Mouse (Mus musculus) CH12.LX (cell line): ENCODE results near the gene Aes. TPM values are rescaled to one million over a fixed set of nuclear protein-coding genes. Genes with fewer than 3 reads are reported as not detected.
A peak's percentile ranks its signal among the peaks of the same experiment; 100 is the strongest.

ENCODE experiments used
- DNase-seq: peaks from one replicate; pipeline ENCODE4 v3.0.0-alpha.2; 2013; ENCODE audit errors: extremely low read depth
- H3K27ac ChIP-seq: 2 replicates; pipeline ENCODE4 v1.5.1; 2012; ENCODE audit warnings: low read depth, mild to moderate bottlenecking, control low read depth, moderate library complexity; ENCODE audit not compliant: insufficient read depth
- H3K27me3 ChIP-seq: replicated peaks from 2 replicates; pipeline ENCODE3; 2012; ENCODE audit warnings: inconsistent platforms
- H3K36me3 ChIP-seq, 2 experiments: replicated peaks in 1 of 2; 2 replicates each; pipeline versions ENCODE3 to v1.6.1; 2012; ENCODE audit warnings: inconsistent platforms in 1 of 2, low read length in 1 of 2, mild to moderate bottlenecking in 1 of 2, mixed read lengths in 1 of 2, moderate library complexity in 1 of 2; ENCODE audit not compliant: control insufficient read depth in 1 of 2, insufficient read depth in 1 of 2
- H3K4me1 ChIP-seq, 2 experiments: 2 replicates each; pipeline ENCODE4 v1.6.1; 2012; ENCODE audit warnings: inconsistent platforms in 1 of 2, moderate library complexity in 1 of 2; ENCODE audit not compliant: insufficient read depth in 2 of 2, control insufficient read depth in 1 of 2
- H3K4me2 ChIP-seq: 2 replicates; pipeline ENCODE4 v1.6.1; 2012; ENCODE audit warnings: low read depth, mild to moderate bottlenecking, control low read depth; ENCODE audit not compliant: poor library complexity, insufficient read depth, severe bottlenecking
- H3K4me3 ChIP-seq, 3 experiments: fragments of 150-350 bp in 1 of 3; sonication (generic) in 1 of 3; replicated peaks in 1 of 3; 2 replicates each; pipeline versions ENCODE3 to v1.5.1; 2011 to 2012; ENCODE audit warnings: low read depth in 2 of 3, low read length in 2 of 3, mild to moderate bottlenecking in 2 of 3, moderate library complexity in 2 of 3, control low read depth in 1 of 3, improper control_type of control experiment in 1 of 3, inconsistent platforms in 1 of 3, mixed read lengths in 1 of 3; ENCODE audit not compliant: poor library complexity in 1 of 3
- H3K79me2 ChIP-seq: replicated peaks from 2 replicates; pipeline ENCODE4 v1.6.1; 2012; ENCODE audit warnings: mild to moderate bottlenecking, moderate library complexity; ENCODE audit not compliant: control insufficient read depth, poor library complexity, insufficient read depth, severe bottlenecking; ENCODE audit errors: extremely low read depth
- H3K9ac ChIP-seq: 2 replicates; pipeline ENCODE4 v1.6.1; 2012; ENCODE audit warnings: low read depth, mild to moderate bottlenecking, control low read depth, moderate library complexity; ENCODE audit not compliant: insufficient read depth
- H3K9me3 ChIP-seq: replicated peaks from 2 replicates; pipeline ENCODE3; 2012; ENCODE audit warnings: low read length, inconsistent platforms, mixed read lengths
- BHLHE40 ChIP-seq: IDR thresholded peaks from 2 replicates; pipeline ENCODE4 v1.6.1; 2011; ENCODE audit warnings: mild to moderate bottlenecking, low read depth, low read length, improper control_type of control experiment
- E2F4 ChIP-seq: IDR thresholded peaks from 2 replicates; pipeline ENCODE4 v1.6.1; 2011; ENCODE audit warnings: low read depth, low read length, improper control_type of control experiment; ENCODE audit not compliant: insufficient replicate concordance
- ELF1 ChIP-seq: IDR thresholded peaks from 2 replicates; pipeline ENCODE4 v1.6.1; 2014; ENCODE audit warnings: low read depth, mild to moderate bottlenecking, inconsistent platforms, low read length, improper control_type of control experiment
- ETS1 ChIP-seq: conservative IDR thresholded peaks from 2 replicates; pipeline ENCODE4 v1.6.1; 2012; ENCODE audit warnings: low read depth, mild to moderate bottlenecking, inconsistent platforms, low read length, improper control_type of control experiment, moderate library complexity
- GABPA ChIP-seq: IDR thresholded peaks from 2 replicates; pipeline ENCODE4 v1.6.1; 2012; ENCODE audit warnings: low read depth, low read length, improper control_type of control experiment, inconsistent platforms; ENCODE audit not compliant: insufficient replicate concordance
- IRF4 ChIP-seq: IDR thresholded peaks from 2 replicates; pipeline ENCODE4 v1.6.1; 2014; ENCODE audit warnings: low read depth, mild to moderate bottlenecking, inconsistent platforms, low read length, improper control_type of control experiment
- JUN ChIP-seq: IDR thresholded peaks from 2 replicates; pipeline ENCODE4 v1.6.1; 2011; ENCODE audit warnings: low read depth, mild to moderate bottlenecking, low read length, improper control_type of control experiment, moderate library complexity; ENCODE audit not compliant: insufficient read depth
- JUND ChIP-seq: conservative IDR thresholded peaks from 2 replicates; pipeline ENCODE4 v1.6.1; 2011; ENCODE audit warnings: low read depth, low read length, improper control_type of control experiment
- KAT2A ChIP-seq: IDR thresholded peaks from 2 replicates; pipeline ENCODE4 v1.6.1; 2012; ENCODE audit warnings: low read length, improper control_type of control experiment, inconsistent platforms; ENCODE audit not compliant: insufficient replicate concordance
- MAFK ChIP-seq: IDR thresholded peaks from 2 replicates; pipeline ENCODE4 v1.6.1; 2011; ENCODE audit warnings: low read length, improper control_type of control experiment; ENCODE audit not compliant: insufficient replicate concordance
- MAX ChIP-seq: IDR thresholded peaks from 2 replicates; pipeline ENCODE4 v1.6.1; 2011; ENCODE audit warnings: low read length, improper control_type of control experiment
- MEF2A ChIP-seq: IDR thresholded peaks from 2 replicates; pipeline ENCODE4 v1.6.1; 2014; ENCODE audit warnings: low read depth, mild to moderate bottlenecking, inconsistent platforms, low read length, improper control_type of control experiment, borderline replicate concordance
- MXI1 ChIP-seq: IDR thresholded peaks from 2 replicates; pipeline ENCODE4 v1.6.1; 2011; ENCODE audit warnings: mild to moderate bottlenecking, low read depth, low read length, improper control_type of control experiment
- NELFE ChIP-seq: IDR thresholded peaks from 2 replicates; pipeline ENCODE4 v1.6.1; 2011; ENCODE audit warnings: low read depth, low read length, improper control_type of control experiment
- NRF1 ChIP-seq: IDR thresholded peaks from 2 replicates; pipeline ENCODE4 v1.6.1; 2014; ENCODE audit warnings: low read depth, mild to moderate bottlenecking, inconsistent platforms, low read length, improper control_type of control experiment, moderate library complexity
- PAX5 ChIP-seq: IDR thresholded peaks from 2 replicates; pipeline ENCODE4 v1.6.1; 2012; ENCODE audit warnings: low read length, inconsistent platforms, mixed read lengths
- POLR2A ChIP-seq: IDR thresholded peaks from 2 replicates; pipeline ENCODE4 v1.6.1; 2011; ENCODE audit warnings: low read depth, mild to moderate bottlenecking, improper control_type of control experiment, low read length
- POLR2AphosphoS2 ChIP-seq: IDR thresholded peaks from 2 replicates; pipeline ENCODE4 v1.6.1; 2011; ENCODE audit warnings: low read depth, low read length, improper control_type of control experiment
- RCOR1 ChIP-seq: conservative IDR thresholded peaks from 2 replicates; pipeline ENCODE4 v1.6.1; 2012; ENCODE audit warnings: low read depth, mild to moderate bottlenecking, inconsistent platforms, low read length, improper control_type of control experiment
- SIN3A ChIP-seq: IDR thresholded peaks from 2 replicates; pipeline ENCODE4 v1.6.1; 2012; ENCODE audit warnings: low read length, improper control_type of control experiment, inconsistent platforms
- SMC3 ChIP-seq: IDR thresholded peaks from 2 replicates; pipeline ENCODE4 v1.6.1; 2011; ENCODE audit warnings: low read depth, low read length, improper control_type of control experiment
- UBTF ChIP-seq: IDR thresholded peaks from 2 replicates; pipeline ENCODE4 v1.6.1; 2012; ENCODE audit warnings: low read depth, mild to moderate bottlenecking, inconsistent platforms, low read length, improper control_type of control experiment, moderate library complexity
- USF2 ChIP-seq: conservative IDR thresholded peaks from 2 replicates; pipeline ENCODE4 v1.6.1; 2011; ENCODE audit warnings: low read depth, low read length, improper control_type of control experiment
- ZC3H11A ChIP-seq: IDR thresholded peaks from 2 replicates; pipeline ENCODE4 v1.6.1; 2012; ENCODE audit warnings: low read depth, mild to moderate bottlenecking, inconsistent platforms, low read length, improper control_type of control experiment
- ZKSCAN1 ChIP-seq: IDR thresholded peaks from 2 replicates; pipeline ENCODE4 v1.6.1; 2012; ENCODE audit warnings: low read depth, inconsistent platforms, low read length, improper control_type of control experiment, borderline replicate concordance
- ZMIZ1 ChIP-seq: IDR thresholded peaks from 2 replicates; pipeline ENCODE4 v1.6.1; 2012; ENCODE audit warnings: low read depth, mild to moderate bottlenecking, inconsistent platforms, low read length, improper control_type of control experiment
- dilution Hi-C: fragments of 300-500 bp; cut with MboI; formaldehyde crosslinking; loops from 2 replicates; pipeline ENCODE4 v1.14.3; 2020; ENCODE audit warnings: low sequenced_read_pairs; ENCODE audit not compliant: extremely low pct_unique_long_range_greater_than_20kb, extremely low pct_ligation_motif_present
- in situ Hi-C: fragments of 300-500 bp; cut with MboI; formaldehyde crosslinking; loops from 3 replicates; pipeline ENCODE4 v1.14.3; 2019; ENCODE audit warnings: low sequenced_read_pairs, low pct_ligation_motif_present, low pct_unique_long_range_greater_than_20kb, mixed read lengths
- polyA plus RNA-seq: library from polyadenylated mRNA; unstranded; fragments of >175 nt; gene quantifications from 2 replicates; pipeline ENCODE4 v1.2.1, GENCODE M21; 2012; ENCODE audit warnings: low read depth; ENCODE audit not compliant: insufficient read length
- total RNA-seq, 2 experiments: library from RNA; depleted of rRNA; stranded (reverse); fragments of 300-350 nt in 1 of 2; fragments of >200 nt in 1 of 2; gene quantifications; 2 replicates each; pipeline ENCODE4 v1.2.3; 2012 to 2014

The Aes gene
- total and polyA plus RNA-seq, 3 experiments = 11.5 to 114 (median 25.1) TPM

DNA sequence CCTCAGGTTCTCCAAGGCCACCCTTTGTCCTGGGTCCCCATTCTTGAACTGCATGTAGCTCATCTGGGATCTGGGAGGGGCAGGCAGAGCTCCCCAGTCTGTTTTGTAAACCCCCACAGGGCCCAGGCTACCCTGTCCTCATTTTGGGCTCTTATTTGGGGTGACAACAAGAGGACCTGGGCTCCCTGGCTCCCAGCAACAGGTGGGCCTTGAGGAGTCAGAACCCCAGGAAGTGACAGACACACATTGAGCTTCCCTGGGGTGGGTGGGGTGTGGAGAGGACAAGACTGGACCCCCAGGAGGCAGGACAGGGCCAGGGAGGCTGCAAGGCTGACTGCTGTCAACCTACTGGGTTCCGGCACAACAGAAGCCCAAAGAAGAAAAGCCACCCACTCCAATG, 15.7 kb upstream of the Aes start:
- DNase-seq = no peak
- Histone ChIP-seq H3K79me2 (peaks cover 12% of the 10 kb centered on the region), H3K9ac (peak overlapping the region; percentile 98; the same call in 1 of the 2 replicates), H3K4me1 (peaks cover 10 to 54% of the 10 kb centered on the region in 2 experiments; a peak in 3 of 4 replicates), H3K27me3 (peaks cover 5% of the 10 kb centered on the region), H3K4me2 (peak overlapping the region; percentile 32), H3K27ac (no peak overlapping the region), H3K36me3 (peaks cover 5 to 46% of the 10 kb centered on the region in 2 experiments), H3K4me3 (peak overlapping the region in 1 of 3 experiments; percentile 73), H3K9me3 (no peaks in the 10 kb centered on the region)
- in situ Hi-C loops = no loop called here
- no peak for TF ChIP-seq POLR2AphosphoS2
- no peak for TF ChIP-seq ZC3H11A
- TF ChIP-seq SMC3 = no peak
- TF ChIP-seq MXI1 = no peak
- TF ChIP-seq IRF4 = no peak
- no peak for TF ChIP-seq POLR2A
- TF ChIP-seq UBTF = no peak
- TF ChIP-seq JUN = no peak
- TF ChIP-seq KAT2A = no peak
- TF ChIP-seq RCOR1 = no peak
- TF ChIP-seq E2F4 = no peak
- no peak for TF ChIP-seq ZMIZ1
- no peak for TF ChIP-seq GABPA
- TF ChIP-seq USF2 = no peak
- TF ChIP-seq PAX5 = no peak
- TF ChIP-seq JUND = no peak
- TF ChIP-seq ZKSCAN1 = no peak
- TF ChIP-seq NELFE = no peak
- TF ChIP-seq MAX = no peak
- dilution Hi-C loops = no loop called here

GRCm38 (mm10) chr10:81544296-81545160, 14.8 kb upstream of the Aes start:
- Histone ChIP-seq H3K4me3 (peak overlapping the region; percentile 73 to 100 (median 84)), H3K4me1 (peaks cover 7 to 45% of the 10 kb centered on the region in 2 experiments; a peak in 3 of 4 replicates), H3K9me3 (no peaks in the 10 kb centered on the region), H3K9ac (peak overlapping the region; percentile 98), H3K27me3 (peaks cover 5% of the 10 kb centered on the region), H3K79me2 (peaks cover 12% of the 10 kb centered on the region), H3K27ac (no peak overlapping the region), H3K4me2 (peak overlapping the region; percentile 32), H3K36me3 (peaks cover 3 to 37% of the 10 kb centered on the region in 2 experiments)
- DNase-seq = no peak
- in situ Hi-C loops (no loop called here), dilution Hi-C loops (no loop called here)
- TF ChIP-seq E2F4 (no peak), ETS1 (no peak), JUN (no peak), POLR2A (peak; percentile 70; the same call in 1 of the 2 replicates), BHLHE40 (no peak), MAFK (no peak), UBTF (0 out of 2 replicates have a peak, but pooled peaks have one; percentile 12), SIN3A (peak; percentile 4; the same call in 1 of the 2 replicates), USF2 (no peak), PAX5 (no peak), ELF1 (peak; percentile 39; the same call in 1 of the 2 replicates), MEF2A (no peak), NRF1 (no peak)
